Mouse (Mus musculus): ENCODE data around the gene Hrg. TPM values are rescaled to one million over a fixed set of nuclear protein-coding genes. Genes with fewer than 3 reads are reported as not detected.
"Not testable (repeated sequence)": the region's sequence is repeated elsewhere in the genome, so short reads cannot be mapped to it uniquely, and the experiment has no call there.

The Hrg gene
- total RNA-seq, 2 experiments from 2014 or later = not detected

DNA sequence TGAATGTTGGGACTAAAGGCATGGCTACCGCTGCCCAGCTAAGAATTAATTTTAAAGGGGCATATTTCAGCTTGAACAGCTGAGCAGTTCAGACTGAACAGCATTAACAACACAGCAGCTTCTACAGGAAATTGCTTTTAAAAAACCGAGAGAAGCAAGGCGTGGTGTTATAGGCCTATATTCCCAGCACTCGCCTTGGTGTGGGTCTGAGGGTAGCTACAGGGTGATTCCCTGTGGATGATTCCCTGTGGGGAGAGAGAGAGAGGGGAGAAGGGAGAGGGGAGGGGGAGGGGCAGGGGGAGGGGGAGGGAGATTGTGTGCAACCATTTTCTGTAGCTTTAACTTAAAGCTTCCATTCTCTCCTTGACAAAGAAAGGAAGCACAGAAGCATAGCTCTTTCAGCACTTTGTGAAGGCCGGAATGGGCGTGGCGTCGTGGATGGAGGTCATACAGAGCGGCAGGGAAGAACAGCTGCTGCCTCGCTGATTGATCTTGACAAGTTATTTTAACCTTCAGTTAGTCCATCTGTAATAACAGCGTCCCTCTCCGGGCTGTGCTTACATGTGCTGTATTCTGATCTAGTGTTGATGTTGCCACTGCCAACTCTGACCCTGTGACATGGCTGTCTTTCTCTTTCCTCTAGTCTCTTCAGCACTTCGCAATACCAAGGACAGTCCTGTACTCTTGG, 4.7 kb downstream of the Hrg start:
- no peak for DNase-seq (ENCODE audit: extremely low spot score in 1 of 2, low spot score in 1 of 2)

DNA sequence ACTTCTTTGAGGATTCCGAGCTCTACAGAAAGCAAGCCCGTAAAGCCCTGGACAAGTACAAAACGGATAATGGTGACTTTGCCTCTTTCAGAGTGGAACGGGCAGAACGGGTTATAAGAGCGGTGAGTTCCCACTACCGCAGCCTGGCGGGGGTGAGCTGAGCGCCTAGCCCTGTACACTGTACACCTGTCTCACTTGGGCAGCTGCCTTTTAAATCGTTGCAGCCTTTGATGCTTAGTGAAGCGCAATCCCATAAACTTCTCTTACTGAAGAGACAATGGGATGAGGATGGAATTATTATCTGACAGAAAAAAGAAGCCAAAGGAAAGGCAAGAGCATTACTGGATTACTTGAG, 5.2 kb downstream of the Hrg start:
- no peak for DNase-seq (ENCODE audit: extremely low spot score in 1 of 2, low spot score in 1 of 2)

DNA sequence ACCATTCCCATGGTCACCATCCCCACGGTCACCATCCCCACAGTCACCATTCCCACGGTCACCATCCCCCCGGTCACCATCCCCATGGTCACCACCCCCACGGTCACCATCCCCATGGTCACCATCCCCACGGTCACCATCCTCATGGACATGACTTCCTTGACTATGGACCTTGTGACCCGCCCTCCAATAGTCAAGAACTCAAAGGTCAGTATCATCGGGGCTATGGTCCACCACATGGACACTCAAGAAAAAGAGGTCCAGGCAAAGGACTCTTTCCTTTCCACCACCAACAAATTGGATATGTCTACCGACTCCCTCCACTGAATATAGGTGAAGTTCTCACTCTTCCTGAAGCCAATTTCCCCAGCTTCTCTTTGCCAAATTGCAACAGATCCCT, 10.2 kb downstream of the Hrg start:
- DNase-seq (ENCODE audit: extremely low spot score in 1 of 2, low spot score in 1 of 2) = no peak

DNA sequence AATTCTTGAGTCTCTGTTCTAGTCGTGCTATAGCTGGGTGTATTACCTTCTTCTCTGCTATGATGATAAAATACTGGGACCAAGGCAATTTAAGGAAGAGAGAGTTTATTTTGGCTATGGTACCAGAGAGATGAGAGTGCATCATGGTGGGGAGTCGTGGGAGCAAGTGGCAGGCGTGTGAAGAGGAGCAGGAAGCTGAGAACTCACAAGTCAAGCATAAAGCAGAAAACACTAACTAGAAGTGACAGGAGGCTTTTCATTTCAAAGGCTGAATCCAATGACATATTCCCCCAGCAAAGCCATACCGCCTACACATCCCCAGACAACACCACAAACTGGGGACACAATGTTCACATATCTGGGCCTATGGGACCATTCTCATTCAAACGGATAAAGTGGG, 11.4 kb downstream of the Hrg start:
- no peak for DNase-seq (ENCODE audit: extremely low spot score in 1 of 2, low spot score in 1 of 2)

DNA sequence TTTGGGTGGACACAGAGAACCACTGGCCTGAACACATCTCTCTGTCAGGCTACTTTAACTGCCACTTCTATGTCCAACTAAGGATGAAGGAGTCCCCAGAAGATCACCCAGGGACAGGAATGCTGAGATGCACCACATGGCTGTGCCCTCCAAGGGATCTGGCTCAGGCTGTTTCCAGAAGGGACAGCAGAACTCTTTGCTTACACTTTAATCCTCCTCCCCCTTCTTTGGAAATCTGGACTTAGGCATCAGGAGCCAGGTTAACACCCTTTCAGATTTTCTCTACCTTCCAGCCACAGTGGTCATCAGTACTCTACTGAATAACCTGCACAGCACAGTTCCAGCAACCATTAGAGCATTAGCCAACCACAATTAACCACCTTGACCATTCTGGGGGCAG, 12.4 kb downstream of the Hrg start:
- DNase-seq (ENCODE audit: extremely low spot score in 1 of 2, low spot score in 1 of 2) = no peak

DNA sequence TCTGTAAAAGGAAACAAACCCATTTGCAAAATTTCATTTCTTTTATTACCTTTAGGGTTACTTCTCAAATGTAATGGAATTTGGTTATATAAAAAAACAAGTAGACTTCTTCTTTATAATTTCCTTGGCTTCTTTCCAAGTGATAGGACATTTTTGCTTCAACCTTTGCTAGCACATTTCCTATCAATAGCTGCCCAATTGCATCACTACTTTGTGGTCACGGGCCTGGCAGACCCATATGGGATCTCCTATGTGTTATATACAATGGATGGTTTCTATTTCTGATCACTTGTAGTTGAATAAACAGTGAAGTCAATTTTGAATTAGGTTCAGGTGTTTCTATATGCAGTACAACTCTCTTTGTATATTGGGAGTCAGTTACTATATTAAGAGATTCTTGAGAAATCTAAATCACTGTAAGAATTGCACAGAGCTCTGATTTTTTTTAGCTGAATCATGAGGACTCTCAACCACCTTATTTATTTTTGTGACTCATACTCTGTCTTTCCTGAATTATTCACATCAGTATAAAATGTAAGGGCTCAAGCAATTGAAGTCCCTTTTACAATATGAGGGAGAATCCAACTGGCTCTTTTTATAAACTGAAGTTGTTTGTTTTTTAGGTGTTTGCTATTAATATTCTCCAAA, 16.6 kb downstream of the Hrg start:
- no peak for DNase-seq (ENCODE audit: extremely low spot score in 1 of 2, low spot score in 1 of 2)

DNA sequence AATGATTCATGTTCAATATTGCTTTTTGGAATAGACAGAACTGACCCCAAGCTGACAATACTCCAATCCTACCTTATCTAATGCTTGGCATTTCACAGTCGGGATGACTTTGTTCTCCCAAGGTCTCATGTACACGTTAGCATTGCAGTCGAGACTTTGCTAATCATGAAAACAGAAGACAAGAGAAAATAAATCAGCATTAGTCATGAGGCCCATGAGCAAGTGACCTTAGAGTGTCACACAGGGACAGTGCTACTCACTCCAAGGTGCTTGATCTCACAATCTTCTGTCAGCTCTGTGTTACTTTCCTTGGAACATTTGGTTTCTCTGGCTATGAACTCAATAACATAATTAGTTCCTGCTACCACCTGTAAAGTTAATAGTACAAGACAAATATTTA, 46.1 kb downstream of the Hrg start:
- not testable (repeated sequence) for DNase-seq (ENCODE audit: extremely low spot score in 1 of 2, low spot score in 1 of 2)

Other genes with a start within 250 kb of the Hrg start
- gene Crygs, start 139.5 kb upstream of the Hrg start, total RNA-seq (2021) = not detected
- 10 to 100 TPM; 13.7 to 14.6 TPM for gene Tbccd1, start 93.4 kb upstream of the Hrg start, total RNA-seq (2021)
- gene Dnajb11, start 93.2 kb upstream of the Hrg start, total RNA-seq (2021) = 10 to 100 TPM; 71.1 to 71.7 TPM
- gene Ahsg, start 59.8 kb upstream of the Hrg start, total RNA-seq (2021) = not detected
- under 1 TPM in 1 of 2 experiments, not detected in 1; 0.25 TPM for gene Fetub, start 32.7 kb upstream of the Hrg start, total RNA-seq (2021)
- not detected for gene Kng2, start 78.4 kb downstream of the Hrg start, total RNA-seq (2021)
- gene Kng1, start 106.8 kb downstream of the Hrg start, total RNA-seq (2021) = not detected
- gene Eif4a2, start 156.4 kb downstream of the Hrg start, total RNA-seq (2021) = 100 to 1,000 TPM; 898 to 914 TPM
- 1 to 10 TPM; 4.8 TPM for gene Rfc4, start 176.7 kb downstream of the Hrg start, total RNA-seq (2021)
- gene Adipoq, start 195.5 kb downstream of the Hrg start, total RNA-seq (2021) = not detected

All from layer of hippocampus, postnatal 25 days (tissue).